Mouse (Mus musculus) kidney, embryonic 15.5 days (tissue): Measurements from ENCODE around the gene Minos1. TPM values are rescaled to one million over a fixed set of nuclear protein-coding genes. Genes with fewer than 3 reads are reported as not detected.

Source experiments
- ATAC-seq: fragments of 200-750 bp; cut with Nextera tagmentation; replicated peaks from 2 replicates; pipeline ENCODE4 v1.8.0; 2017; ENCODE audit warnings: moderate TSS enrichment; ENCODE audit not compliant: low FRiP score
- H3K27ac ChIP-seq: fragments of 300-500 bp; sonication (generic); 2 replicates; pipeline ENCODE4 v1.5.1; 2015; ENCODE audit warnings: mild to moderate bottlenecking, inconsistent platforms
- H3K27me3 ChIP-seq: fragments of 300-500 bp; sonication (generic); 2 replicates; pipeline ENCODE4 v1.6.1; 2015; ENCODE audit warnings: inconsistent platforms
- H3K36me3 ChIP-seq: fragments of 300-500 bp; sonication (generic); 2 replicates; pipeline ENCODE4 v1.6.1; 2015; ENCODE audit warnings: inconsistent platforms
- H3K4me1 ChIP-seq: fragments of 300-500 bp; sonication (generic); 2 replicates; pipeline ENCODE4 v1.6.1; 2015; ENCODE audit warnings: inconsistent platforms
- H3K4me2 ChIP-seq: fragments of 300-500 bp; sonication (generic); 2 replicates; pipeline ENCODE4 v1.6.1; 2015; ENCODE audit warnings: moderate library complexity, mild to moderate bottlenecking, inconsistent platforms
- H3K4me3 ChIP-seq: fragments of 300-500 bp; sonication (generic); replicated peaks from 2 replicates; pipeline ENCODE4 v1.5.1; 2015; ENCODE audit warnings: mild to moderate bottlenecking, inconsistent platforms
- H3K9ac ChIP-seq: fragments of 300-500 bp; sonication (generic); 2 replicates; pipeline ENCODE4 v1.6.1; 2015; ENCODE audit warnings: mild to moderate bottlenecking, inconsistent platforms
- H3K9me3 ChIP-seq: fragments of 300-500 bp; sonication (generic); replicated peaks from 2 replicates; pipeline ENCODE4 v1.6.1; 2016; ENCODE audit warnings: inconsistent platforms
- WGBS: fragments of 180-500 bp; shearing (Covaris S2); methylation state at CpG from one replicate; pipeline ENCODE4 v1.1.7; 2015; ENCODE audit warnings: mixed read lengths; 5-methylcytosine and 5-hydroxymethylcytosine counted together
- polyA plus RNA-seq: library from polyadenylated mRNA; unstranded; fragments of >200 nt; fragmentation: Nextera tagmentation; extraction: Ambion mirVana; gene quantifications from 2 replicates; pipeline ENCODE4 v1.2.1, GENCODE M21; 2015

The Minos1 gene
- polyA plus RNA-seq, result 522 and 595 TPM in 2 replicates

DNA sequence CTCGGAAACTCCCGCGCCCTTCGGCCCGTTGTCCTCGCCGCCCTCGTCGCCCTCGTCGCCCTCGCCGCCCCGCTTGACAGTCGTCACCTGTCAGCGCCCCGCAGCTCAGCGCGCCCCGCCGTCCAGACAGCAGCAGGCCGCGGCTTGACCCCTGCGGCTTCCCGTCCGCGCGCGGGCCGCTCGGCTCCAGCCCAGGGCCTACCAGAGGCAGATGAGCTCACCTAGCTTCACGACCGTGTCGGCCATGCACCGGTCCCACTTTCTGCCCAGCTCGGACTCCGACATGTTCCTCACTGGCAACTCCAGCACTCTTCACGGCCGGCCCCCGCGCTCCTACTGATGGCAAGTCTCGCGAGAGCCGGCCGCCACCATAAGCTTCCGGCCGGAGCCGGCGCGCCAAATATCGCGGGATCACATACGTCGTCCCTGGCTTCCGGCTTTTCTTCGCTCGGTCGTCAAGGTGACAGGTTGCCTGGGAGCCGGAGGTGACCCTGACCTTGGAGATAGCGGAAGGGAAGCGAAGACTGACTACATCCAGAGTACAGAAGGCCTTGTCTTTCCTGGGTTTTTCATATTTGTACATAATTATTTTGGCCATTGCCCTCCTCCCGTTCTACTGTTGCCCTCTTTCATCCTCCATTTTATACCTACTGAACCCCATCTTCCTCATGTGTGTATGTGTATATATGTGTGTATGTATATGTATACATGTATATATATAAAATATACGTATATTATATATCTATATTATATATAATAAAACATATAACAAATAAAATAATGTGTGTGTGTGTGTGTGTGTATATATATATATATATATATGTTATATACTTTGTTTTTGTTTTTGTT is at the start of gene Minos1:
Minos1 (minus strand) TSS at position 413 of the 849 bp plus-strand sequence.
- Histone ChIP-seq H3K36me3 (peaks cover 10% of the 10 kb centered on the region; the same call in 1 of the 2 replicates), H3K27ac (peak within 1 kb of the TSS; percentile 94), H3K9ac (peak within 1 kb of the TSS; percentile 87), H3K4me3 (peak within 1 kb of the TSS; percentile 76), H3K4me1 (peaks cover 24% of the 10 kb centered on the region), H3K4me2 (peak within 1 kb of the TSS; percentile 82), H3K9me3 (no peaks in the 10 kb centered on the region), H3K27me3 (no peaks in the 10 kb centered on the region)
- ATAC-seq, result peak; percentile 98
- under 1% methylated on average over 59 of the region's 63 CpGs for WGBS

DNA sequence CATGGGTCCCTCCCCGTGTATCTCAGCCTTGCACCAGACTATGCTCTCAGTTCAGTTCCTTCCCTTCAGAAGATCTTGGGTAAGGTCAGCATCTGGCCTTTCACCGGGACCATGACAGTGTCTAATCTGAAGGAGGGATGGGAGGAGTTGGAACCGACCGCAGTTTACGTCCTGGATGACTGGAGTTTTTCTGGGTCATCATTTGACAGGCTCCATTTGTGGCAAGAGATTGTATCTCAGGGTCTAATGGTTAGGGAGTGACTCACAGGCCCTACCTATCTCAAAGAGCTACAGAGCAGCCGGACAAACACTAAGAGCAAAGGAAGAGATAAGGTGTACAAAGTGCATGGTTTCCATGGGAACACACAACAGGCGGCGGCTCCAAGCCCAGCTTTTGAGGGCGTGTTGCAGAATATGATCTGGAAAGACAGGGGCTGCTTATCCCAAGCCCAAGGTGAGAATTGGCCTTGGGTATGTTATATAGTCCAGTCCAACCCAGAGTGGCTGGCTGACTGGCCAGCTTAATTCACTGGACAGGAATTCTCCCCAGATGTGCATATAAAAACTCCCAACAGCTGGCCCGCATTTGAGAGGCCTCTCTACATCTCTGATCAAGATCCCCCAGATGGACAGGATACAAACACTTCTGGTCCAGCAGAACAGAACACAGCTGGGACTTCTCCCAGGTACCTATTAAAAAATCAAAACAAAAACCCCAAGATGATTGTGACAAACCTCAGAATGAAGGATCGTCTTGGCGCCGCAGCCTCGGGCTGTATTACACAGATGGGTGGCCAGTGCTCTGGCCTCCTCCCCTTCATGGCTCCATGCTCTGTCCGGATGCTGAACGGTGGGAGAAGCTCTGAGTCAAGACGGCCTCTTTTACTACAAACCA is 49.1 kb upstream of the Minos1 start:
- WGBS, result 60% methylated on average over 17 of the region's 17 CpGs
- H3K4me1 ChIP-seq, result peaks cover 13% of the 10 kb centered on the region
- H3K36me3 ChIP-seq, result no peaks in the 10 kb centered on the region
- no peaks in the 10 kb centered on the region for H3K27me3 ChIP-seq
- no peaks in the 10 kb centered on the region for H3K9me3 ChIP-seq
- H3K4me3 ChIP-seq, result no peak overlapping the region
- H3K27ac ChIP-seq, result no peak overlapping the region
- H3K9ac ChIP-seq, result no peak overlapping the region
- H3K4me2 ChIP-seq, result no peak overlapping the region
- no peak; the same call in 1 of the 2 replicates for ATAC-seq

DNA sequence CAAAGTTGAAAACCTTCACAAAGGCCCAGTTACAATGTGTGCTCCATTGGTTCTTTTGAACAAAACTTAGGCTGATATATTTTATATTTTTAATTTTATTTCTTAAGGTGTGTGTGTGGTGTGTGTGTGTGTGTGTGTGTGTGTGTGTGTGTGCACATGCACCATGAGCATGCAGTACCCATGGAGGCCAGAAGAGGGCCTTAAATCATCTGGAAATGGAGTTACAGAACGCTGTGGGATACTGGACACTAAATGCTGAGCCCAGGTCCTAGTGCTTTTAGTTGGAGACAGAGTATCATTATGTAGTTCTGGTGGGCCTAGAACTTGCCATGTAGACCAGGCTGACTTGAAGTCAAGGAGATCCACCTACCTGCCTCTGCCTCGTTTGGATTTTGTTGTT is 48.3 kb upstream of the Minos1 start:
- Histone ChIP-seq H3K4me3 (no peak overlapping the region), H3K4me2 (no peak overlapping the region), H3K9me3 (no peaks in the 10 kb centered on the region), H3K27ac (no peak overlapping the region), H3K9ac (no peak overlapping the region), H3K36me3 (no peaks in the 10 kb centered on the region), H3K27me3 (no peaks in the 10 kb centered on the region), H3K4me1 (peaks cover 21% of the 10 kb centered on the region)
- WGBS, result 87% methylated on average over 2 of the region's 2 CpGs
- ATAC-seq, result no peak

DNA sequence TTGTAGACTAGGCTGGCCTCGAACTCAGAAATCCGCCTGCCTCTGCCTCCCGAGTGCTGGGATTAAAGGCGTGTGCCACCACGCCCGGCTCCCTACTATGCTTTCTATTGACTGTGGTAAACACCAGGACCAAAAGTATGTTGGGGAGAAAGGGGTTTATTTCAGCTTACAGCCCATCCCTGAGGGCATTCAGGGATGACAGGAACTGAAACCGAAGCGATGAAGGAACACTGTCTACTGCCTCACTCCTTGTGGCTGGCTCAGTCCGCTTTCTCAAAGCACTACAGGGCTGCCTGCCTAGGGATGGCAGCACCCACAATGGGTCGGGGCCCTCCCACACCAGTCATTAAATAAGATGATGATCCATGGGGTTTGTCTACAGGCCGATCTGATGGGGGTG is 47.5 kb upstream of the Minos1 start:
- no peak overlapping the region for H3K4me3 ChIP-seq
- ATAC-seq, result no peak
- H3K9ac ChIP-seq, result no peak overlapping the region
- no peaks in the 10 kb centered on the region for H3K27me3 ChIP-seq
- no peak overlapping the region for H3K4me2 ChIP-seq
- no peak overlapping the region for H3K27ac ChIP-seq
- WGBS, result 97% methylated on average over 11 of the region's 11 CpGs
- no peaks in the 10 kb centered on the region for H3K36me3 ChIP-seq
- H3K4me1 ChIP-seq, result peaks cover 21% of the 10 kb centered on the region
- H3K9me3 ChIP-seq, result no peaks in the 10 kb centered on the region

- 97% methylated on average over 3 of the region's 3 CpGs for WGBS
These were observed 47.0 kb upstream of the Minos1 start for GRCm38 (mm10) chr4:139177921-139178320.

DNA sequence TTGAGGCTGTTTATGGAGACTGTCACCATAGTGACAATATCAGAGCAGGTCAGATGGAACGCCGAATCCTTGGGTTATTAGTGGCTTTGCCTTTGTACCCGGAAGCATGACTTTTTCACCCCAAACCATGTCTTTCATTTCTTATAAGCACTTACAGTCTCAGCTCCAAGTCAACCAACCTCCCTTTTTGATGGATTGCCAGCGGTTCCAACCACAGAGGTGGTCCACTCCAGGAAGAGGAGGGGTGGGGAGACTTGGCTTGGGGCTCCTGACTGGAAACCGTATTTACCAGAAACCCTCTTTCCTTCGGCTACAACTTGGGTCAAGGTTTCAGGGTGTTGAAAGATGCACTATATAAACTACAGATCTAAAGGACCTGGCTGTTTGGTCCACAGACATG is 45.1 kb upstream of the Minos1 start:
- H3K4me3 ChIP-seq, result no peak overlapping the region
- no peak for ATAC-seq
- H3K36me3 ChIP-seq, result no peaks in the 10 kb centered on the region
- H3K9ac ChIP-seq, result no peak overlapping the region
- 46% methylated on average over 6 of the region's 6 CpGs for WGBS
- no peaks in the 10 kb centered on the region for H3K9me3 ChIP-seq
- no peaks in the 10 kb centered on the region for H3K27me3 ChIP-seq
- H3K4me2 ChIP-seq, result peak overlapping the region; percentile 27
- peak overlapping the region; percentile 58 for H3K27ac ChIP-seq
- H3K4me1 ChIP-seq, result peaks cover 21% of the 10 kb centered on the region

More at GRCm38 (mm10) chr4:139177921-139178320, 47.0 kb upstream of the Minos1 start:
- no peak overlapping the region for H3K4me2 ChIP-seq
- H3K27ac ChIP-seq, result no peak overlapping the region
- H3K9ac ChIP-seq, result no peak overlapping the region
- no peak for ATAC-seq
- H3K9me3 ChIP-seq, result no peaks in the 10 kb centered on the region
- H3K36me3 ChIP-seq, result no peaks in the 10 kb centered on the region
- H3K4me1 ChIP-seq, result peaks cover 21% of the 10 kb centered on the region
- no peaks in the 10 kb centered on the region for H3K27me3 ChIP-seq
- no peak overlapping the region for H3K4me3 ChIP-seq

DNA sequence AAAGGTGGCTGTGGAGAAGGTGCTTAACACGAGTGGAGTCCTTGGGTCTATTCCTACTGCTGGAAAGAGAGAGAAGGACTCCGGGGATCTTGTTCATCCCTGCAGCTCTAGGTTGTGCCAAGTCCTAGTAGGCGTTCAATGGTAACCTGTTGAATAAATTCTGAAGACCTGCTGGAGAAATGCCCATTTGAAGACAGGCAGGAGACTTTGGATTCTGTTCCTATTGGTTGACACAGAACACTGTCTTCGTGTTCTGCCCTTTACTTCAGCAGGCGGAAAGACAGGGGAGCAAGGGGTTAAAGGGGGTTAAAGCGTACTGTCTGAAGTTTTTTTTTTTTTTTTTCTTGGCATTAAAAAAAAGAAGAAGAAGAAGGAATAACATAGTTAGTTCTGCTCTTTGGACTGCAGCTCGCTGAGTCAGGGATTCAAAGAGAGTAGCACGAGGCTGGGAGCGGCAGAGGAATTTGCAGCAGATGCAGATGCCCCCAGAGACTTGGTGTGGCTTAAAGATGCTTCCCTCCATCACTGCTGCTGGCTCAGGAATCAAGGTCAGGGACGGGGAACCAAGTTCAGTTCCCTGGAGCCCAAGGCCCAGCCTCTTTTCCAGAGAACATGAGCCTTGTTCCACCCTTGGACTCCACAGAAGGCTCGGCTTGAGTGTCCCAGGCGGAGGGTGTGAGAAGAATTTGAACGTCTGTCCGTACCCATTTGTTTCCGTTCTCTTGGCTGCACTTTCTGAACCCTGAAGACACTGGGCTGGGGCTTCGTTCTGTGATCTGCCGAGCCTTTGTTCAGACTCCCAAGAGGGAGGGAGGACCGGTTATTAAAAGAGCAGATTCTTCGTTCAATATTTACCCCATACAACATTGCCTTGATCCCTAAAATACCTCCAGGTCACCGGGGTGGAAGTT is 44.4 kb upstream of the Minos1 start:
- 0 out of 2 replicates have a peak, but pooled peaks have one; percentile 25 for ATAC-seq
- Histone ChIP-seq H3K4me2 (peak overlapping the region; percentile 27), H3K27ac (peak overlapping the region; percentile 58), H3K4me3 (no peak overlapping the region), H3K9ac (no peak overlapping the region), H3K27me3 (no peaks in the 10 kb centered on the region), H3K9me3 (no peaks in the 10 kb centered on the region), H3K36me3 (no peaks in the 10 kb centered on the region), H3K4me1 (peaks cover 21% of the 10 kb centered on the region)
- WGBS, result 35% methylated on average over 20 of the region's 20 CpGs

DNA sequence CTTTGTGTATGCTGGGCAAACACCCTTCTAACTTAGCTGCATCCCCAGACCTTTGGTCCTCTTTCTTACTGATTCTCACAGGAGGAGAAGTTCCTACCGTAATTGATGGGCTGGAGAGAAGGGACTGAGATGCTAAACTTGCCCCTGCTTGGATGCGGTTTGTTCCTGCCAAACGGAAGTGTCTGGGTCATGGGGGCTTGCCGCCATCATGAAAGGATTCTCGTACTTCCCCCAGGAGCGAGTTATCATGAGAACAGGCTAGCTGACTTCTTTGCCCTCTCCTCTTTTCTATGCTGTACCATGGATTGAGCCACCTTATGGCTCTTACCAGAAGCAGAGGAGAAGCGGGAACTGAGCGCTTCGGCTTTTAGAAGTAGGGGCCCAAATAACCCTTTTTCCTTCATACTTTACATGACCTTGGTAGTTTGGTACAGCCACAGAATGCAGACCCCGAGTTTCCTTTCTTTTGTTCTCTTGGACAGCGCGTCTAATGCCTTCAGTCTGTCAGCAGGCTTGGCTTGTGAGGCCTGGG is 38.9 kb upstream of the Minos1 start:
- H3K4me1 ChIP-seq, result peaks cover 19% of the 10 kb centered on the region
- no peaks in the 10 kb centered on the region for H3K36me3 ChIP-seq
- no peak overlapping the region for H3K9ac ChIP-seq
- no peak overlapping the region for H3K27ac ChIP-seq
- no peak overlapping the region for H3K4me3 ChIP-seq
- no peak for ATAC-seq
- H3K4me2 ChIP-seq, result no peak overlapping the region
- H3K27me3 ChIP-seq, result no peaks in the 10 kb centered on the region
- WGBS, result 78% methylated on average over 12 of the region's 12 CpGs
- H3K9me3 ChIP-seq, result no peaks in the 10 kb centered on the region

DNA sequence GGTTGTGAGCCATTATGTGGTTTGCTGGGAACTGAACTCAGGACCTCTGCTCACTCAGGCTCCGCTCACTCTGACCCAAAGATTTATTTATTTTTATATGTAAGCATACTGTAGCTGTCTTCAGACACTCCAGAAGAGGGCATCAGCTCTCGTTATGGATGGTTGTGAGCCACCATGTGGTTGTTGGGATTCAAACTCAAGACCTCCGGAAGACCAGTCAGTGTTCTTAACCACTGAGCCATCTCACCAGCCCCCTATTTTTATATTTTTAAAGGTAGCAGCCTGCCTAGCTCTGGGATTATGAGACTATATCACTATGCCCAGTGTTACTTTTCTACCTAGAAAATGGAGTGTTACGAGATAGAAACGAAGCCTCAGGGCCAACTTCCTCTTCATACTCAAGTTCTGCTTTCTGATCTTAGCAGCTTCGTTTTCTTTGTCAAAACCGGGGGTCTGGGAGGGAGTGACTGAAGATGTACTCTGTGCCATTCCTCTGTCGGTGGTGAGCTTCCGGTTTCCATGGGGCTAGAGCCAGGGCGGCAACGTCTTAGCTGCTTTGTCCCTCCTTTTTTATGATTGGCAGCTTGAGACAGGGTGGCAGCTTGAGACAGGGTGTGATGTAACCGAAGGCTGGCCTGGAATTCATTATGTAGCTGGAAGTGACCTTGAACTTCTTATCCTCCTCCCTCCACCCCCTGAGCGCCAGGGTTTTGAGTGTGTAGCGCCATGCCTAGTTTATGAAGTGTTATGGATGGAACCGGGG is 38.3 kb upstream of the Minos1 start:
- Histone ChIP-seq H3K36me3 (no peaks in the 10 kb centered on the region), H3K4me1 (peaks cover 13% of the 10 kb centered on the region), H3K9ac (no peak overlapping the region), H3K27ac (no peak overlapping the region), H3K4me3 (no peak overlapping the region), H3K27me3 (no peaks in the 10 kb centered on the region), H3K4me2 (no peak overlapping the region), H3K9me3 (no peaks in the 10 kb centered on the region)
- 79% methylated on average over 15 of the region's 15 CpGs for WGBS
- no peak for ATAC-seq

- ATAC-seq, result no peak
- WGBS, result 55% methylated on average over 8 of the region's 8 CpGs
These were observed 36.2 kb upstream of the Minos1 start for GRCm38 (mm10) chr4:139167107-139167506.

More at GRCm38 (mm10) chr4:139167107-139167506, 36.2 kb upstream of the Minos1 start:
- no peak overlapping the region for H3K4me2 ChIP-seq
- no peaks in the 10 kb centered on the region for H3K9me3 ChIP-seq
- no peaks in the 10 kb centered on the region for H3K27me3 ChIP-seq
- H3K4me1 ChIP-seq, result peaks cover 13% of the 10 kb centered on the region
- H3K4me3 ChIP-seq, result no peak overlapping the region
- no peaks in the 10 kb centered on the region for H3K36me3 ChIP-seq
- no peak overlapping the region for H3K27ac ChIP-seq
- H3K9ac ChIP-seq, result no peak overlapping the region
